ENCODE assay signal across 12 mouse cellular contexts in the genomic region with DNA sequence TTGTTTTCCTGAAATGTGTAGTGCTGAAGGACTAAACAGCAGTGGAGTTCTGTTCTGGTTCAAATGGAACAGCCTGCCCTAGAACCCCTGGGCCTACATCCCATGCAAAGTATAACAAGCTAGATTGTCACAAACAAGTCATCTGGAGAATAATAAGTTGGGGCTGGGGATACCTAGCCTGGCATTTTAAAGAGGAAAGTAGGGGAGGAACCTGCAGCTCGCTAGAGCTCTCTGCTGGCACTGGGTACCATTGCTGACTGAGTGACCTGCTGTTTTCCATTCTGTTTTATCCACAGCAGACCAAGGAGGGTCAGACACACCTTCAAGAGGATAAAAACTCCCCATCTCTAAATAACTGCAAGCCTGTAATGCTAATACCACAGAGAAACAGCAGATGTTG. TPM values are rescaled to one million over a fixed set of nuclear protein-coding genes. Genes with fewer than 3 reads are reported as not detected.
DNase-seq lines count a peak whose midpoint lies in the region; ATAC-seq and TF ChIP-seq lines count a peak whose summit lies in the region.
"Had no signal": no experiment of that assay in that cellular context is flagged by ENCODE, and none has a peak within 500 bp of the region (broad histone marks: within the 10 kb centered on the region; RNA-seq: fewer than 3 reads in every experiment).

No protein-coding gene starts in this region.

- H3K36me3 ChIP-seq in G1E (replicated peaks), result no peaks in the 10 kb centered on the region
- H3K36me3 ChIP-seq in neural tube, embryonic 15.5 days, result no peaks in the 10 kb centered on the region
- H3K36me3 ChIP-seq: hindbrain, embryonic 12.5 days; liver, embryonic 12.5 days had no signal

- H3K9me3 ChIP-seq in G1E (replicated peaks), result no peaks in the 10 kb centered on the region
- no peaks in the 10 kb centered on the region for H3K9me3 ChIP-seq in neural tube, embryonic 15.5 days (replicated peaks)
- H3K9me3 ChIP-seq: hindbrain, embryonic 12.5 days; liver, embryonic 12.5 days had no signal

- no peak overlapping the region for H3K27ac ChIP-seq in neural tube, embryonic 15.5 days (replicated peaks)
- H3K27ac ChIP-seq: hindbrain, embryonic 12.5 days; liver, embryonic 12.5 days; stomach, postnatal 0 days had no signal

- no peak overlapping the region for H3K4me2 ChIP-seq in neural tube, embryonic 15.5 days
- H3K4me2 ChIP-seq: hindbrain, embryonic 12.5 days; liver, embryonic 12.5 days had no signal

- no peak overlapping the region for H3K9ac ChIP-seq in neural tube, embryonic 15.5 days (replicated peaks)
- H3K9ac ChIP-seq: hindbrain, embryonic 12.5 days; liver, embryonic 12.5 days had no signal

- TF ChIP-seq CTCF in G1E (IDR thresholded peaks at IDR 0.05; ENCODE audit: low read depth, low read length), result 0 out of 2 replicates have a peak, but pooled peaks have one; percentile 40

- no peak overlapping the region for H3K4me3 ChIP-seq in G1E (ENCODE audit: low read depth, low read length)
- H3K4me3 ChIP-seq in neural tube, embryonic 15.5 days (replicated peaks), result no peak overlapping the region
- H3K4me3 ChIP-seq: erythroblast, embryonic 14.5 days; hindbrain, embryonic 12.5 days; liver, embryonic 12.5 days had no signal

- no peaks in the 10 kb centered on the region; the same call in 1 of the 2 replicates for H3K27me3 ChIP-seq in G1E (ENCODE audit: insufficient read depth, low read length)
- no peaks in the 10 kb centered on the region for H3K27me3 ChIP-seq in neural tube, embryonic 15.5 days (replicated peaks)
- H3K27me3 ChIP-seq: hindbrain, embryonic 12.5 days; liver, embryonic 12.5 days had no signal

- peak; percentile 24 for DNase-seq in heart, postnatal 4 days
- no peak for DNase-seq in heart, adult 11 months
- peak; percentile 40 for DNase-seq in lung, postnatal 36 days
- no peak for DNase-seq in lung, postnatal 4 days
- peak; percentile 41 for DNase-seq in G1E (ENCODE audit: low spot score)
- peak; percentile 29 for DNase-seq in c-Kit-positive CD71-positive TER-119-negative erythroid progenitor cells, embryonic 14.5 days (ENCODE audit: low read depth)

- H3K4me1 ChIP-seq in G1E (ENCODE audit: insufficient read depth, low read depth, low read length), result peaks cover 21% of the 10 kb centered on the region
- H3K4me1 ChIP-seq in neural tube, embryonic 15.5 days, result peaks cover 22% of the 10 kb centered on the region

- WGBS in neural tube, embryonic 15.5 days, result 36% methylated on average over 1 of the region's 1 CpGs

- no peak for ATAC-seq in G1E (ENCODE audit: extremely low read depth, insufficient number of reproducible peaks, low FRiP score, poor library complexity, severe bottlenecking)
- ATAC-seq in neural tube, embryonic 15.5 days (ENCODE audit: low FRiP score), result no peak
- ATAC-seq in granulocyte monocyte progenitor cell, adult 5-6 weeks (replicated peaks; ENCODE audit: poor library complexity, severe bottlenecking), result no peak
- ATAC-seq: liver, embryonic 12.5 days had no signal

RNA-seq across cellular contexts. Expression of a gene that starts 4.5 kb away (rescaled TPM):
- 1 to 10 TPM; 4.9 to 5.9 TPM for total RNA-seq in heart, postnatal 4 days (2021)
- total RNA-seq in G1E (2014; fragmentation: Nextera tagmentation), result 6.6 and 10.8 TPM in 2 replicates
- 9.6 and 9.8 TPM in 2 replicates for total RNA-seq in G1E (2017)
- 0.18 and 1.9 TPM in 2 replicates for polyA plus RNA-seq in G1E (2012)
- polyA plus RNA-seq in neural tube, embryonic 15.5 days (2015; fragmentation: Nextera tagmentation; extraction: Ambion mirVana), result 37.4 and 38.3 TPM in 2 replicates
- 4.6 and 12.2 TPM in 2 replicates for total RNA-seq in granulocyte monocyte progenitor cell, adult 5-6 weeks (2014; fragmentation: Nextera tagmentation)
- total RNA-seq in granulocyte monocyte progenitor cell, adult 5-6 weeks (2017), result 4.4 and 20.5 TPM in 2 replicates
- polyA plus RNA-seq: erythroblast, embryonic 14.5 days had no signal

RNA-seq across cellular contexts. Expression of a gene that starts 16.1 kb away (rescaled TPM):
- 10 to 100 TPM; 62.9 to 65.3 TPM for total RNA-seq in heart, postnatal 4 days (2021)
- total RNA-seq in G1E (2014; fragmentation: Nextera tagmentation), result 178 and 214 TPM in 2 replicates
- 66.0 and 84.8 TPM in 2 replicates for total RNA-seq in G1E (2017)
- 217 and 293 TPM in 2 replicates for polyA plus RNA-seq in G1E (2012)
- 142 and 145 TPM in 2 replicates for polyA plus RNA-seq in neural tube, embryonic 15.5 days (2015; fragmentation: Nextera tagmentation; extraction: Ambion mirVana)
- 135 and 152 TPM in 2 replicates for total RNA-seq in granulocyte monocyte progenitor cell, adult 5-6 weeks (2014; fragmentation: Nextera tagmentation)
- total RNA-seq in granulocyte monocyte progenitor cell, adult 5-6 weeks (2017), result 64.2 and 89.9 TPM in 2 replicates

RNA-seq across cellular contexts. Expression of a gene that starts 33.6 kb away (rescaled TPM):
- 10 to 100 TPM; 17.3 to 18.4 TPM for total RNA-seq in heart, postnatal 4 days (2021)
- total RNA-seq in G1E (2014; fragmentation: Nextera tagmentation), result 37.8 and 37.9 TPM in 2 replicates
- total RNA-seq in G1E (2017), result 39.3 and 40.3 TPM in 2 replicates
- 9.7 and 12.6 TPM in 2 replicates for polyA plus RNA-seq in G1E (2012)
- polyA plus RNA-seq in neural tube, embryonic 15.5 days (2015; fragmentation: Nextera tagmentation; extraction: Ambion mirVana), result 48.5 and 51.6 TPM in 2 replicates
- 14.2 and 23.0 TPM in 2 replicates for total RNA-seq in granulocyte monocyte progenitor cell, adult 5-6 weeks (2014; fragmentation: Nextera tagmentation)
- 10.9 and 12.5 TPM in 2 replicates for total RNA-seq in granulocyte monocyte progenitor cell, adult 5-6 weeks (2017)

RNA-seq across cellular contexts. Expression of a gene that starts 38.5 kb away (rescaled TPM):
- 1 to 10 TPM in 1 of 2 experiments, under 1 TPM in 1; 0.52 to 1.4 TPM for total RNA-seq in heart, postnatal 4 days (2021)
- total RNA-seq in G1E (2014; fragmentation: Nextera tagmentation), result not detected in 2 replicates
- total RNA-seq in G1E (2017), result 0.05 TPM in 1 of 2 replicates, not detected in the other
- polyA plus RNA-seq in G1E (2012), result 0.02 TPM in 1 of 2 replicates, not detected in the other
- 0.42 and 1.0 TPM in 2 replicates for polyA plus RNA-seq in neural tube, embryonic 15.5 days (2015; fragmentation: Nextera tagmentation; extraction: Ambion mirVana)
- total RNA-seq in granulocyte monocyte progenitor cell, adult 5-6 weeks (2014; fragmentation: Nextera tagmentation), result 111 and 141 TPM in 2 replicates
- 81.6 and 90.2 TPM in 2 replicates for total RNA-seq in granulocyte monocyte progenitor cell, adult 5-6 weeks (2017)

RNA-seq across cellular contexts. Expression of a gene that starts 40.9 kb away (rescaled TPM):
- 10 to 100 TPM; 32.5 to 33.2 TPM for total RNA-seq in heart, postnatal 4 days (2021)
- total RNA-seq in G1E (2014; fragmentation: Nextera tagmentation), result 30.9 and 41.2 TPM in 2 replicates
- 20.5 and 20.8 TPM in 2 replicates for total RNA-seq in G1E (2017)
- polyA plus RNA-seq in G1E (2012), result 68.2 and 68.5 TPM in 2 replicates
- polyA plus RNA-seq in neural tube, embryonic 15.5 days (2015; fragmentation: Nextera tagmentation; extraction: Ambion mirVana), result 28.1 and 29.9 TPM in 2 replicates
- 5.9 and 6.3 TPM in 2 replicates for total RNA-seq in granulocyte monocyte progenitor cell, adult 5-6 weeks (2014; fragmentation: Nextera tagmentation)
- 2.9 and 3.6 TPM in 2 replicates for total RNA-seq in granulocyte monocyte progenitor cell, adult 5-6 weeks (2017)

Comparison
In these comparisons a context has a peak if more than half of its experiments do, and no peak if none do; other contexts are left out.
1. DNase-seq: peak in heart, postnatal 4 days (single experiment), lung, postnatal 36 days (single experiment), G1E (single experiment) and c-Kit-positive CD71-positive TER-119-negative erythroid progenitor cells, embryonic 14.5 days (single experiment); none in heart, adult 11 months (single experiment) and lung, postnatal 4 days (0 of 2).